In genomic region chr16:86949681-86950080, GRCm38 (mm10) we compare ENCODE assay signal across 28 mouse cellular contexts.
DNase-seq lines count a peak whose midpoint lies in the region; ATAC-seq lines count a peak whose summit lies in the region.
"Had no signal": no experiment of that assay in that cellular context is flagged by ENCODE, and none has a peak within 500 bp of the region (broad histone marks: within the 10 kb centered on the region; RNA-seq: fewer than 3 reads in every experiment).

No protein-coding gene starts in this region.

- peak; percentile 12 for DNase-seq in gastrocnemius, adult 18-20 months (ENCODE audit: low spot score)
- DNase-seq in gastrocnemius, adult 8-10 months (ENCODE audit: low spot score in 2 of 2) = no peak
- DNase-seq in heart, adult 11 months = peak; percentile 59
- no peak for DNase-seq in heart, adult 8-10 months (ENCODE audit: low spot score)
- DNase-seq in adipocyte (ENCODE audit: low spot score) = peak; percentile 31
- no peak for DNase-seq in lung, postnatal 25 days (ENCODE audit: low spot score)
- DNase-seq: adrenal gland, adult 8-10 months; adrenal gland, postnatal 25 days; B cell, adult 2 months; cerebellum, adult 11-12 months; cerebellum, adult 8-10 months; cerebellum, postnatal 10 days; cerebellum, postnatal 36 days; embryo, embryonic 11 days; heart, postnatal 14 days had no signal

- no peak overlapping the region for H3K27ac ChIP-seq in kidney, embryonic 16.5 days (ENCODE audit: low read length)
- H3K27ac ChIP-seq: embryonic facial prominence, embryonic 10.5 days; embryonic facial prominence, embryonic 13.5 days; forebrain, embryonic 12.5 days; forebrain, embryonic 15.5 days; heart, embryonic 10.5 days; heart, embryonic 13.5 days; hindbrain, embryonic 12.5 days; hindbrain, embryonic 15.5 days had no signal

- no peak overlapping the region for H3K4me3 ChIP-seq in kidney, embryonic 16.5 days (ENCODE audit: low read length)
- H3K4me3 ChIP-seq: embryonic facial prominence, embryonic 10.5 days; embryonic facial prominence, embryonic 13.5 days; erythroblast, embryonic 14.5 days; forebrain, embryonic 12.5 days; forebrain, embryonic 15.5 days; heart, embryonic 10.5 days; heart, embryonic 13.5 days; hindbrain, embryonic 12.5 days; hindbrain, embryonic 15.5 days had no signal

- no peaks in the 10 kb centered on the region for H3K27me3 ChIP-seq in kidney, embryonic 16.5 days (ENCODE audit: insufficient read depth, low read length)
- H3K27me3 ChIP-seq: CH12.LX; embryonic facial prominence, embryonic 13.5 days; forebrain, embryonic 12.5 days; forebrain, embryonic 15.5 days; heart, embryonic 13.5 days; hindbrain, embryonic 12.5 days; hindbrain, embryonic 15.5 days had no signal

- 87% methylated on average over 6 of the region's 6 CpGs for whole genome bisulfite sequencing in kidney, embryonic 16.5 days

- H3K36me3 ChIP-seq in kidney, embryonic 16.5 days (ENCODE audit: insufficient read depth, low read length) = no peaks in the 10 kb centered on the region
- H3K36me3 ChIP-seq: embryonic facial prominence, embryonic 10.5 days; embryonic facial prominence, embryonic 13.5 days; forebrain, embryonic 12.5 days; forebrain, embryonic 15.5 days; G1E; heart, embryonic 10.5 days; heart, embryonic 13.5 days; hindbrain, embryonic 12.5 days; hindbrain, embryonic 15.5 days had no signal

- H3K4me1 ChIP-seq in kidney, embryonic 16.5 days (ENCODE audit: insufficient read depth, low read length) = no peaks in the 10 kb centered on the region
- H3K4me1 ChIP-seq: embryonic facial prominence, embryonic 10.5 days; embryonic facial prominence, embryonic 13.5 days; forebrain, embryonic 12.5 days; forebrain, embryonic 15.5 days; heart, embryonic 10.5 days; hindbrain, embryonic 12.5 days; hindbrain, embryonic 15.5 days had no signal

- no peak overlapping the region for H3K9ac ChIP-seq in kidney, embryonic 16.5 days (replicated peaks; ENCODE audit: low read length)
- H3K9ac ChIP-seq: embryonic facial prominence, embryonic 13.5 days; forebrain, embryonic 12.5 days; forebrain, embryonic 15.5 days; heart, embryonic 13.5 days; hindbrain, embryonic 12.5 days; hindbrain, embryonic 15.5 days had no signal

- H3K9me3 ChIP-seq in kidney, embryonic 16.5 days (ENCODE audit: low read length) = no peaks in the 10 kb centered on the region
- H3K9me3 ChIP-seq: embryonic facial prominence, embryonic 10.5 days; embryonic facial prominence, embryonic 13.5 days; forebrain, embryonic 12.5 days; forebrain, embryonic 15.5 days; G1E; heart, embryonic 10.5 days; heart, embryonic 13.5 days; hindbrain, embryonic 12.5 days; hindbrain, embryonic 15.5 days had no signal

- H3K4me2 ChIP-seq in kidney, embryonic 16.5 days (replicated peaks; ENCODE audit: low read depth, low read length) = no peak overlapping the region
- H3K4me2 ChIP-seq: embryonic facial prominence, embryonic 13.5 days; forebrain, embryonic 12.5 days; forebrain, embryonic 15.5 days; heart, embryonic 13.5 days; hindbrain, embryonic 12.5 days; hindbrain, embryonic 15.5 days had no signal

- no peak for ATAC-seq in kidney, embryonic 16.5 days (ENCODE audit: low FRiP score, low TSS enrichment)
- ATAC-seq: forebrain, embryonic 15.5 days; intestine, postnatal 0 days had no signal

Comparison
In these comparisons a context has a peak if more than half of its experiments do, and no peak if none do; other contexts are left out.
1. DNase-seq: peak in gastrocnemius, adult 18-20 months (single experiment), heart, adult 11 months (single experiment) and adipocyte (single experiment); none in gastrocnemius, adult 8-10 months (0 of 2), heart, adult 8-10 months (single experiment) and lung, postnatal 25 days (single experiment).